Mouse (Mus musculus): Measurements from ENCODE around the gene Tnpo2.

Tnpo2 gene

GRCm38 (mm10) chr8:85036718-85037365 is at the start of gene Tnpo2:
Gene Tnpo2 (plus strand): TSS chr8:85036915.
- DNase-seq (ENCODE audit: low spot score) = peak; percentile 94

DNA sequence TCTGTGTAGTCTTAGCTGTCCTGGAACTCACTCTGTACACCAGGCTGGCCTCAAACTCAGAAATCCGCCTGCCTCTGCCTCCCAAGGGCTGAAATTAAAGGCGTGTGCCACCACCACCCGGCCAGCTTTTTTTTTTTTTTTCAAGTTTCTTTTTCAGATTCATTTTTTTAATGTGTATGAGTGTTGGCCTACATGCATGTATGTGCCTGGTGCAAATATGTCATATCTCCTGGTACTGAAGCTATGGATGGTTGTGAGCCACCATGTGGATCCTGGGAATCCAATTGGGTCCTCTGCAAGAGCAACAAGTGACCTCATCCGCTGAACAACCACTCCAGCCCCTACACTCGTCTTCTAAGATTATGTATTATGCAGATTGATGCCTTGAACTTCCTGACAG is 49.3 kb upstream of the Tnpo2 start:
- no peak for DNase-seq (ENCODE audit: low spot score)

GRCm38 (mm10) chr8:84987903-84988302 is 48.8 kb upstream of the Tnpo2 start:
- DNase-seq (ENCODE audit: low spot score) = no peak

- no peak for DNase-seq (ENCODE audit: low spot score)
Measured at GRCm38 (mm10) chr8:84989311-84989731, 47.4 kb upstream of the Tnpo2 start.

GRCm38 (mm10) chr8:84989810-84990209 is 46.9 kb upstream of the Tnpo2 start:
- peak; percentile 93 for DNase-seq (ENCODE audit: low spot score)

DNA sequence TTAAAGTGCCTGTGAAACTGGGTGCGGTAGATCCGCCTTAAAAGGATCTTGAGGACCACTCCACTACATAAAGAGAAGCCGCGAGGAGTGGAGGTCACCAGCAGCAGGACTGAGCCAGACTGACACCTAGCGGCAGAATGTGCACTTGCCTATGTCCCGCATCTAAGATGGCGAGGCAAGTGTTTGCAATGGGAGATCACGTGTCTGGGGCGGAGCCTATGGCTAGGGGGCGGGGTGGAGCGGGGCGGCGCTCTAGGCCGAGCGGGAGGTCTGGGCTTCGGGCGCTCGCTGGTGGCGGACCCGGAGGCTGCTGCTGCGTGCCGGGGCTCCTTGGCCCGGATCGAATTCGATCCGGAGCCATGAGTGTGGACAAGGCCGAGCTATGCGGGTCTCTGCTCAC is 46.4 kb upstream of the Tnpo2 start, which contains the start of gene Hook2:
Hook2 (plus strand) TSS at position 255 of the 400 bp plus-strand sequence.
- DNase-seq (ENCODE audit: low spot score) = peak; percentile 99

DNA sequence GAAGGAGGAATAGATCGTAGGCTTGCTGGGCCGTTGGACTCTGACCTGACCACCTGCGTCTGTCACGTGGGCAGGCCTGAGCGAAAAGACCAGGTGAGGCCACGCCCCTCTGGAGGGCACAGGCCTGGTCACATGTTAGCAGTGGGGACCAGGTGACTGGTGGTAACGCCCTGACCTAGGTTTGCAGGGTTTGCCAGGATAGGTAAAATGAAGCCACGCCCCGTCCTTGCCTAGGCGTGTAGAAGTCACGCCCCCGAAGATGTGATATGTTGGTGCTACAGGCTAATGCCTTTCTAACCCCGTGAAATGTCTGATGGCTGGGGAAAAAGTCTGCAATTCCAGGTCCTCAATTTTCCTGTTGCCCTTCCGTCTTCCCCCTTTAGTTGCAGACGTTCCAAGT is 45.9 kb upstream of the Tnpo2 start:
- no peak for DNase-seq (ENCODE audit: low spot score)

- no peak for DNase-seq (ENCODE audit: low spot score)
Measured at GRCm38 (mm10) chr8:84994375-84994774, 42.3 kb upstream of the Tnpo2 start.

- DNase-seq (ENCODE audit: low spot score) = no peak
Measured at GRCm38 (mm10) chr8:84995680-84996079, 41.0 kb upstream of the Tnpo2 start.

DNA sequence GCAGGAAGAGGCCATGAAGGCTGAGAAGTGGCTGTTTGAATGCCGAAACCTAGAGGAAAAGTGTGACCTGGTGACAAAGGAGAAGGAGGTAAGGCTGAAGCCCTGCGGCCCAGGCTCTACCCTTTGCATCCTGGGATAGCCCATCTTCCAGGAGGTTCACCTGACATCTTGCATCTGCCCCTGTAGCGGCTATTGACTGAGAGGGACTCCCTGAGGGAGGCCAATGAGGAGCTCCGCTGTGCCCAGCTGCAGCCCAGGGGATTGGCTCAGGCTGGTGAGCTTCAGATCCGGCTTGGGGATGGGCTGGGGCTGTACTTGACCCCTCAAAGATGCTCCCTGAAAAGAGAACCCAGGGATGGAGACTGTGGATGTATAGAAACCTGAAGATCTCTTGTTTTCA is 39.7 kb upstream of the Tnpo2 start:
- no peak for DNase-seq (ENCODE audit: low spot score)

GRCm38 (mm10) chr8:84997649-84998295 is 38.9 kb upstream of the Tnpo2 start:
- DNase-seq (ENCODE audit: low spot score) = peak; percentile 94

- DNase-seq (ENCODE audit: low spot score) = peak; percentile 51
Measured at GRCm38 (mm10) chr8:85007686-85008085, 29.0 kb upstream of the Tnpo2 start.

GRCm38 (mm10) chr8:85011242-85011641 is 25.5 kb upstream of the Tnpo2 start:
- DNase-seq (ENCODE audit: low spot score) = no peak

- DNase-seq (ENCODE audit: low spot score) = peak; percentile 92
Measured at GRCm38 (mm10) chr8:85013230-85013840, 23.4 kb upstream of the Tnpo2 start.

DNA sequence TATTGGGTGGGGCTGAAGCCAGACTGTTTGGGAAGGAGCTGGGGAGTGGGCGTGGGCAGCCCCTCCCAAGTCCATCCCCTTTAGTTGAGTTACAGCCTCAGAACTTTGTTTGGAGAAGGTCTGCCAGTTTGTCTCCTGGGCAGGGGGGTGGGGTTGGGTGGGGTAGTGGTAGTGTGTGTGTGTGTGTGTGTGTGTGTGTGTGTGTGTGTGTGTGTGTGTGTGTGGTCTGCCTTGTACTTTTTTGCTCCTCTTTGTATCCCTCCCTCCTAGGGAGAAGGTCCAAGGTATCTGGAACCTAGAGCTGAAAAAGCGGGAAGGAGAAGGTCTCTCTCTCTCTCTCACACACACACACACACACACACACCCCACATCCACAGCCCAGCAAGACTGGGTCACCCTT is 22.3 kb upstream of the Tnpo2 start, which contains the start of gene Best2:
Best2 (minus strand) TSS at position 101 of the 400 bp plus-strand sequence.
- DNase-seq (ENCODE audit: low spot score) = no peak

DNA sequence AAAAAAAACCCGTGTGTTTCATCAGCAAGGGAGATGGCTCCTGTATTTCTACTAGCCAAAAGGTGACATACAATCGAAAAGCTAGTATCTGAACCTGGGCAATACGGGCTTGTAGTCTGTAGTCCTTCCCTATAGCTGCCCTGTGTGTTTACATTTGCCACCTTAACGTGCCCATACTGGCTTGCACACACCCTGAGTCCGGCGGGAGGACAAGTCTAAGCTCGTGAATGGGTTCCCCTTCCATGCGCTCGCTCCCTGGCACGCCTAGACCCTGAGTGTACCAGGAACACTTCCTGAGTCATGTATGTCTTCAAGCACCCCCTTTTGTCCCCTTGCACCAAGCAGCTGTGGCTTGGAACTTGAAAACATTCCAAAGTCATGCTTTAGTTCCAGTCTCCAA is 20.0 kb upstream of the Tnpo2 start:
- DNase-seq (ENCODE audit: low spot score) = no peak

DNA sequence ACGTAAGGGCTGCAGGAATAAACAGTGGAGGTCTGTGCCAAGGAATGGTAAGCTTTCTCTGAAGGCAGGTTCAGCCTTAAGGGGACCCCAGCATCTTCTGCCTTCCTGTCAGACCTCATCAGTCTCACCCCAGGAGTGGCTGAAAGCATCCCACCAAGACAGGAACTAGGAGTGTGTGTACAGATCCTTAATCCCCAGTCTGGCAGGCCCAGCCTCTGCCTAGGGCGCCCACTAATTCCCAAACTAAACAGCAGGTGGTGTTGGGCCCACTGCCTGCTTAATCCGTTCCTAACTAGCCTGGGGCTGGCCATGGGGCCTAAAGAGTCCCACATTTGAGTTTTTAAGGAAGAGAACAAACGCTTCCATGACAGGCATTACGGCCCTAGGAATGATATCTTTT is 19.5 kb upstream of the Tnpo2 start:
- DNase-seq (ENCODE audit: low spot score) = peak; percentile 32

DNA sequence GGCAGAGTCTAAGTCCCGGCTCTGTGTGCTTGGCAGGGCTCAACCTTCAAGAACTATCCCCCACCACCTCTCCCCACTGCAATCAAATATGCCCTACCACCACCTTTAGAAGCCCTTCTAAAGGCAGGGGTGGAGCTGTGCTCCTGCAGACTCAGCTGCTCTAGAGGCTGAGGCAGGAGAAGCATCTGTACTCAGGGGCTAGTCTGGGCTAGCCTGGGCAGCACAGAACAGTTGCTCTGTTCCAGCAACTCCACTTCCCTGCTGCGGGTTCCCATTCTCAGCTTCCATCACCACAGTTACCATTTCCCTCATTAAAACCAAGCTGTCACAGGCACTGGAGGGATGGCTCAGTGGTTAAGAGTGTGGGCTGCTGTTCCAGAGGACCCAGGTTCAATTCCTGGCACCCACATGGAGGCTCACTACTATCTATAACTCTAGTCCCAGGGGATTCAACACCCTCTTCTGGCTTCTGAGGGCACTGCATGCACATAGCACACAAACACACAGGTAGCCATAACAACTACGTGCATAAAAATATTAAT is 15.1 kb upstream of the Tnpo2 start:
- DNase-seq (ENCODE audit: low spot score) = no peak

- DNase-seq (ENCODE audit: low spot score) = no peak
Measured at GRCm38 (mm10) chr8:85023846-85024245, 12.9 kb upstream of the Tnpo2 start.

- peak; percentile 92 for DNase-seq (ENCODE audit: low spot score)
Measured at GRCm38 (mm10) chr8:85025098-85025932, 11.4 kb upstream of the Tnpo2 start, which contains the start of gene Asna1. Gene Asna1 (minus strand): TSS chr8:85025281.

GRCm38 (mm10) chr8:85026670-85027515 is 9.8 kb upstream of the Tnpo2 start, which contains the start of gene Trir:
Gene Trir (plus strand): TSS chr8:85026823.
- peak; percentile 99 for DNase-seq (ENCODE audit: low spot score)

All from retina, embryonic 14.5 days (tissue).